Mouse (Mus musculus): Measurements from ENCODE around the gene Mfsd1.

The Mfsd1 gene

DNA sequence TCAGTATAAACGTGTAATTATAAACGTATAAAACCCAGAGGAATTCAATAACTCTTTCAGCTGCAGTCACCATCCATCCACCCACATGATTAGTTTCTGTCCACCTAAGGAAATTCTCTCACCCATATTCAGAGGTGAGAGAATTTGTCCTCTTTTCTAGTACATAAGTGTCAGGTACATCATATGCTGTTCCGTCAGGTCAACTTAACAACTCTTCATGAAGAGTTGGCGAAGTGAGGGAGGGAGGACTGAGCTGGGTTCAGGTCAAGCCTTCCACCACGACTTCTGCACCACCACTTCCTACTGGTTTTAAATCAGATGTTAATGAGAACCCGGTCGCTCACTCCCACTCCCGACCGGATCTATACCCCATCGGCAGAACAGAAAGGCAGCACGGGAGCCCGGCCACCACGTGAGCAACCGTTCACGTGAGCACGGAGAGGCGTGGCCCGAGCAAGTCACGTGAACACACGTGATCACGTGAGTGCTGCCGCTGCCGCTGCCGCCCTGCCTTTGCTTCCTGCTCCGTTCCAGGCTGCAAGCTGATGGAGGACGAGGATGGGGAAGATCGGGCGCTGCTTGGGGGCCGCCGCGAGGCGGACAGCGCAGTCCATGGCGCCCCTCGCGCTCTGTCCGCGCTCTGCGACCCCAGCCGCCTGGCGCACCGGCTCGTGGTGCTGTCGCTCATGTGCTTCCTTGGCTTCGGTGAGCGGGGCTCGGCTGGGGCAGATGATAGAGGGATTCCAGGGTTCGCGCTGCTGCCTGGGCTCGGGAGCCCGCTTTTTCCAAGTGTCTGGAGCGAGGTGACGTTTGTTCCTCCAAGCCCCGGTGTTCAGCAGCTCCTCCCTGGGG, at the start of gene Mfsd1:
Gene Mfsd1 (plus strand): TSS at position 469 of the 852 bp plus-strand sequence.
- in situ Hi-C loops (cut with MboI) = loop anchor here (25.0 kb wide), 1 partner anchor 1620 kb away; the partner anchor contains the start of gene Ccnl1

DNA sequence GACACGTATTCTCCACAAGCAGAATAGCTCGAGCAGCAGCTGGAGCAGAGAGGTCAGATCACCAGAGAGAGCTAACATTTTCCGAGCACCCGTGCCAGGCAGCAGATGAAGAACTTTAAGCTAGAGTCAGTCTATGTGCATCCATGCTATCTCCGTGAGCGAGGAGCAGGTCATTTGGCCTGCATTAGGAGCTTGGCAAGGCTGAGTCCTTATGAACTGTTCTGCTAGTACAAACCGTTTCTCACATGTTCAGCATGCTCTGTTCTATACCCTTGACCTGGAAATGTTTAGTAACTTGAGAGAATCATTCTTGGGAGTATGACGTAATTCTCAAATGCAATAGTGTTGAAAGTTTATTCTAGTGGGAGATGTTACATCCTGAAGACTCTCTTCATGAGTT, 38.9 kb upstream of the Mfsd1 start:
- in situ Hi-C loops (cut with MboI) = no loop called here

DNA sequence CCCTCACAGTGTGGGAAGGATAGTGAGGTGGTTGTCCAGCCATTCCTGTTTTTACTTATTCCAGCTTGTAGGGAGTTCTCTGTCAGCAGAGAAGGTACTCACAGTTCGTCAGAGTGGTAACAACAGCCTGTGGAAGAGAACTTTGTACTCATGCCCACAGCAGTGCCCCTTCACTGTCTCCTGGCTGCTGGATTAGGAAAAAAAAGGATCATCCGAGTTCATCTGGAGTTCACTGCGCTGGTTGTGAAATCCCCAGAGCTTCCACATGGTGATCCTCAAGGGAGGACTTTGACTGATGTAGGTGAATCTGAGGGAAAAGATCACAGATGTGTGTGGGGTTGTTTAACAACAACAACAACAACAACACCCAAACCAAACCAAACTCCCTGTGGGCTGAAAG, 31.3 kb upstream of the Mfsd1 start:
- in situ Hi-C loops (cut with MboI) = no loop called here

- in situ Hi-C loops (cut with MboI) = no loop called here
These were observed 29.3 kb upstream of the Mfsd1 start for GRCm38 (mm10) chr3:67553281-67553680.

GRCm38 (mm10) chr3:67553927-67554448, 28.6 kb upstream of the Mfsd1 start:
- in situ Hi-C loops (cut with MboI) = no loop called here

DNA sequence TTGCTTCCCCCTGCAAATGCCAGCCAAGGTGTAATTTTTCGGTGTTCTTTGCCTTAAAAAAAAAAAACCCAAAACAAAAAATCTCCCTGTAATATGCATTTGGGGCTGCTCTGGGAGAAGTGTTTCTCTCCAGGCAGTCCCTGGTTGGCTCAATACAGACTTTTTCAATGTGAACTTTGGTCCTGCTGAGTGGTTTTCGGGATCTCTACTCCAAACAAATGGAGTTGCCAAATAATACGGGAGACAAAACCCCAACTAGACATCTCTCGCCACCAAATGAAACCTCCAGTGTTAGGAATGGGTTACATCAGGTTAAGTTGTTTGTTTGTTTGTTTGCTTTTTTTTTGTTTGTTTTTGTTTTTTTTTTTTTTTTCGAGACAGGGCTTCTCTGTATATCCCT, 27.3 kb upstream of the Mfsd1 start:
- in situ Hi-C loops (cut with MboI) = no loop called here

DNA sequence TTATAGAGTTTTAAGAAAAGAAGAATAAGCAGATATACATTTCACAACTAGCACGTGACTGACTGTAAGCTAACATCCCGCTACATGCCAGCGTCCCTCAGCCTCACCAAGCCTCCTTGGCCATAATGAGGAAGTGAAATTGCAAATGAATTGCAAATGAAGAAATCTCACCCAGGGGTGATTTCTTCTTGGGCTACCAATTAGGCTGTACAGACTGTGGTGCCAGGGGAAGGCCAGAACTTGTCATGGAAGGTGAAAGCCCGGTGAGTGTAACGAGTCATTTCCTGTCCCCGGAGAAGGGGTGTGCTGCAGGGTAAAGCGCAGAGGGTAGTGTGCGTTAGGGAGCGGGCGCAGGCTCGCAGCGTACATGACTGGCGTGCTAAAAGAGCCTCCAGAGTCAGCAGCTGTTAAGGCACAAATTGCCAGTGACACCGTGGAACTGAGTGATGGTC, 25.3 kb upstream of the Mfsd1 start:
- in situ Hi-C loops (cut with MboI) = no loop called here

GRCm38 (mm10) chr3:67557718-67558354, 24.7 kb upstream of the Mfsd1 start:
- in situ Hi-C loops (cut with MboI) = no loop called here

- in situ Hi-C loops (cut with MboI) = loop anchor here (5.0 kb wide), 1 partner anchor 53 kb away; no protein-coding TSS in a partner anchor
These were observed 17.7 kb upstream of the Mfsd1 start for GRCm38 (mm10) chr3:67564731-67565357.

GRCm38 (mm10) chr3:67565540-67566227, 16.9 kb upstream of the Mfsd1 start:
- in situ Hi-C loops (cut with MboI) = no loop called here

DNA sequence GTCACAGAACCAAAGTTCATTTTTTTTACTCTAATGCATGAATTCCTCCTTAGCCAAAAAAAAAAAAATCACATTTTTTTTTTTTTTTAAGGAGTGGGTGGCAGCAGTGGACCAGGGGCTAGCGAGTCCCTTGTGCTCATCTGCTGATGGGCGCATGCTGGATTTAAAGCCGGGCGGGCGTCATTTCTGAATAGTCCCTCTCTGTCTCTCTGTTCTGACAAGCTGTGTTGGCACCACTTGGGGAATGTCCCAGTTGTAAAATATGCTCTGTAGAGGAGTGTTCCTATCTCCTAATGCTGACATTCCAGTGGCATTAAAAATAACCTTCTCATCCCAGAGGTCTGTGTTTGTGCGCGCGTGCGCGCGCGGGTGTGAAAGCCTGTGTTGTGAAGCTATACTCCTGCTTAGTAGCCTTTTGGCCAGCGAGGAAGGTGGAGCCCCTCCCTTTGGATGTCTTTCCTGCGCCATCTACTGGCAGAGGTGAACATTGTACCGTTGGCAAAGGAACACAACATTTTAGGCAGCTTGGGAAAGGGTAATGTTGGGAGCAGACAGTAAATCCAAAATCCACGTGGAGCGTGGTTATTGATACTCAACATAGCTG, 14.4 kb upstream of the Mfsd1 start:
- in situ Hi-C loops (cut with MboI) = no loop called here

DNA sequence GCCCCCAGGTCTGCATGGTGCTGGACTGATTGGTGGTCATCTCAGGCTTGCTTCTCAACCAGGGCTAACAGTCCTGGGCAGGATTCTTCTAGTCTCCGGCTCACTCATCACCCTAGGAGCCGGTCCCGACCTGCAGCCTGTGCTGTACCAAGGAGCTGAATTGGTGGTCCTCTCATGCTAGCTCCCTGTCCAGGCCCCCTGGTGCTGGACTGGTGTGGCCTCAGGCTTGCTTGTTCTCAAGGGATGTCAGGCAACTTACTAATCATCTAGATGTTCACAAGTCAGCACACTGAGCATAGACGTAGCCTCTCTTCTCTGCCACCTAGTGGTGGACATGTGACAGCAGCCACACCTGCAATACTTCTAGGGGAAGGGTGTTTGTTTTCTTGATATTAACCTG, 9.6 kb upstream of the Mfsd1 start:
- in situ Hi-C loops (cut with MboI) = no loop called here

GRCm38 (mm10) chr3:67573523-67573922, 9.0 kb upstream of the Mfsd1 start:
- in situ Hi-C loops (cut with MboI) = no loop called here

GRCm38 (mm10) chr3:67576248-67576647, 6.3 kb upstream of the Mfsd1 start:
- in situ Hi-C loops (cut with MboI) = loop anchor here (25.0 kb wide), 1 partner anchor 1614 kb away; the partner anchor contains the start of gene Ccnl1

DNA sequence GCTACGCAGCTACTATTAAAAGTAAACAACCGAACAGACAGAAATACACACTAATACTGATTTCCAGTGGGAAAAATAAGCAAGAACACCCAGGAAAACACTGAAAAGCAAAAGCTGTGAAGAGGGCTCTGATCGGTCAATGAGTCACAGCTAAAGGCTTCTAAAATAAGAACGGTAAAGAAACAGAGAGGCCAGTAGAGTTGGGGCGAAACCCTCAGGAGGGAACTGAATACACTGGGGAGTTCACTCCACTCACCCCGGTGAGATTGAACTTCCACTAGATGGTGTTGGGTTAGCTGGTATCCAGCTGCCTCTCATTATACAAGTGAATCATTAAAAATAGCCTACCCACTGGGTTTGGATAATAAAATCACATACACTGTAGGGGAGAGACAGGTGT, 5.8 kb upstream of the Mfsd1 start:
- in situ Hi-C loops (cut with MboI) = loop anchor here (25.0 kb wide), 1 partner anchor 1614 kb away; the partner anchor contains the start of gene Ccnl1

DNA sequence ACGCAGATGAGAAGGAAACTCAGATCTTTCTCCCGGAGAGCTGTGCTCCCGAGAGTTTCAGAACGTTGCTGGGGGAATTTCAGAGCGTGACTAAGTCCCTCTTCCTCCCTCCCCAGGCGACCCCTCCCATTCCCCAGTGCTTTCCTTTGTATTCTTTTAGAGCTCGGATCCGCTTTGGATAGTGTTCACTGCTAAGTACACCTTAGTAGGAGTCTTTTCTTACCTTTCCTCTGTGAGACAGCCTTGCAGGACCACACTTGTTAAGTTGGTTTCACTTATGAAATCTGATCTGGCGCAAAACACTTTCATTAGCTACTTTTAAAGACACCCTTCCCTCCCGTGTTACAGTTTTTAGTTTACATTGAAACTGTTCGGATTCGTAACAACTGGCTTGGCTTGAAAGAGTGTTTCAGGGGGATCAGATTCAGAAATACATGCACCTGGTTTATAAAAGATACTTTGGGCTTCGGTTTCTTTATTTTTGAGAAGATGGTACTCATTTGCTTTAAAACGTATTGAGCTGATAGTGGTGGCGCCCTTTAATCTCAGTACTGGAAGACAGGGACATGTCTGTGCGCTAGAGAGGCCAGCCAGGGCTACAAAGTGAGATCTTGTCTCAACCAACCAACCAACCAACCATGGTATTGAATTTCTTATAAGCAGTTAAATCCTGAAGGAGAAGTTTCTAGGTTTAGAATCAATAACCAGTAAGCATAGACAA, 744 bp downstream of the Mfsd1 start:
- in situ Hi-C loops (cut with MboI) = loop anchor here (25.0 kb wide), 1 partner anchor 1621 kb away; the partner anchor contains the start of gene Ccnl1

- in situ Hi-C loops (cut with MboI) = loop anchor here (25.0 kb wide), 1 partner anchor 1622 kb away; the partner anchor contains the start of gene Ccnl1
These were observed 1.3 kb downstream of the Mfsd1 start for GRCm38 (mm10) chr3:67583846-67584186.

DNA sequence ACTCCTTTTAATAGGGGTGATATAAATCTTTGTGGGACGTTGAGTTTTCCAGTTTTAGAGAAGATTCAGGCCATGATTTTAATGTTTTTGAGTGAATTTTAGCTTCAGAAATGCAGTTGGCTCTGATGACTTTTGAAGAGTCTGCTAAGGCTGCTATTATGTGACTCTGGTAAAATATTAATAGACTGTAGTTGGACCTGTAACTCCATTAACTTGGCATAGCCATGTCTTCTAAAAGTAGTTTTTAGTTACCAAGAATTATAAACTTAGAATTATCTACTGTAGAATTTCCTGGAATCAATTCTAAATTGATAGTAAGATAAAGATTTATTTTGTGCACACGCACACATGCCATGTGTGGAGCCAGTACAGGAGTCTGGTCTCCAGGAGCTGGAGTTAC, 4.0 kb downstream of the Mfsd1 start:
- in situ Hi-C loops (cut with MboI) = loop anchor here (25.0 kb wide), 1 partner anchor 1624 kb away; the partner anchor contains the start of gene Ccnl1

DNA sequence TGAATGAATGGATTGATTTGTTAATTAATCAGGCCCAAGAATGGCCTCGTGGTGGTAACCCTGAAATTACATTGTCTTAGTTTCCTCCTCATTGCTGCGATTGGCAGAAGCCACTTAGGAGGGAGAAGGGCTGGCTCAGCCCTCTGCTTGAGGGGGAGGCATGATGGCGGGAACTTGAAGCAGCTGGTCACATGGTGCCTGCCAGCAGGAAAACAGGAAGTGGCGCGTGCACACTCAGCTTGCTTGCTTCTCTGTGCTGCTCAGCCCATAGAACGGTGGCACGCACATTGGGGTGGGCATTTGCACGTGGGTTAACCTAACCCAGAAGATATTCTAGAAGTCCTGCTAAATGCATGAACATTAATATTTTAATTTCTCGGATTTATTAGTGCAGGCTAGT, 4.9 kb downstream of the Mfsd1 start:
- in situ Hi-C loops (cut with MboI) = loop anchor here (25.0 kb wide), 1 partner anchor 1625 kb away; the partner anchor contains the start of gene Ccnl1

DNA sequence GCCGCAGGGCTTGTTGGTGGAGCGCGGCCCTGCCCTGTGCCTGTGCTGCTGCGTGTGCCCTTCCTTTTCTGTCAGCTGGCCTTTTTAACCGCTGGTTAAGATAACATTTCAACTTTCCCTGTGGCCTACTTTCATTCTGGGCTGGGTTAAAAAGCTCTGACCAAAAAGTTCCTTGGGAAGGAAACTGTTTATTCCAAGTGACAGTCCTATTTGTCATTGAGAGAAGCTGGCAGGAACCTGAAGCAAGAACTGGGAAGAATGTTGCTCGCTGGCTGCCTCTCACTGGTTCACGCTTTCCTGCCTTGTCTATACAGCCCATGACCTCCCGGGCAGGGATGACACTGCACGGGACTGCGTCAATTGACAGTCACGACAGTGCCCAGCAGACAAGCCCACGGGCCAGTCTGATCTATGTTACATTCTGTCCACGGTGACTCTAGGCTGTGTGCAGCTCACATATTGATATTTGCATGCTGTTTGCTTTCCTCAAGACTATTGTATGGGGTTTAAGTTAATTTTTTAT, 19.1 kb downstream of the Mfsd1 start:
- in situ Hi-C loops (cut with MboI) = no loop called here
